Mouse (Mus musculus) myocyte (in vitro differentiated cells): ENCODE results near the gene Ppp1r21.

Experiments used
- CEBPB ChIP-seq: IDR thresholded peaks from 2 replicates; pipeline ENCODE4 v1.6.1; 2011; ENCODE audit warnings: mild to moderate bottlenecking, moderate library complexity; ENCODE audit not compliant: poor library complexity, insufficient read depth, severe bottlenecking
- E2F4 ChIP-seq: IDR thresholded peaks from one replicate; pipeline ENCODE4 v1.6.1; 2011; ENCODE audit warnings: mild to moderate bottlenecking, control low read depth, moderate library complexity; ENCODE audit not compliant: insufficient read depth
- MAX ChIP-seq: IDR thresholded peaks from one replicate; pipeline ENCODE4 v1.6.1; 2011; ENCODE audit warnings: low read depth, mild to moderate bottlenecking, control low read depth
- MYOD1 ChIP-seq, 3 experiments: IDR thresholded peaks; one replicate each; pipeline ENCODE4 v1.6.1; 2011; ENCODE audit warnings: control low read depth in 2 of 3, low read depth in 2 of 3, mild to moderate bottlenecking in 2 of 3, moderate library complexity in 1 of 3; ENCODE audit not compliant: insufficient read length in 2 of 3, control insufficient read depth in 1 of 3
- MYOG ChIP-seq, 3 experiments: IDR thresholded peaks; one replicate each; pipeline ENCODE4 v1.6.1; 2011; ENCODE audit warnings: control low read depth in 2 of 3, low read depth in 2 of 3, mild to moderate bottlenecking in 2 of 3; ENCODE audit not compliant: insufficient read length in 2 of 3, control insufficient read depth in 1 of 3, insufficient read depth in 1 of 3
- POLR2A ChIP-seq: IDR thresholded peaks from one replicate; pipeline ENCODE4 v1.6.1; 2011; ENCODE audit warnings: low read depth, mild to moderate bottlenecking, control low read depth, moderate library complexity; ENCODE audit not compliant: insufficient read length
- POLR2AphosphoS2 ChIP-seq: IDR thresholded peaks from one replicate; pipeline ENCODE4 v1.6.1; 2011; ENCODE audit warnings: low read depth, control low read depth; ENCODE audit not compliant: insufficient read length
- REST ChIP-seq: IDR thresholded peaks from one replicate; pipeline ENCODE4 v1.6.1; 2011; ENCODE audit warnings: mild to moderate bottlenecking, control low read depth, moderate library complexity; ENCODE audit not compliant: insufficient read depth, insufficient read length
- SRF ChIP-seq: IDR thresholded peaks from one replicate; pipeline ENCODE4 v1.6.1; 2011; ENCODE audit warnings: low read depth; ENCODE audit not compliant: control insufficient read depth, insufficient read length
- TCF12 ChIP-seq: IDR thresholded peaks from one replicate; pipeline ENCODE4 v1.6.1; 2011; ENCODE audit warnings: mild to moderate bottlenecking, control low read depth; ENCODE audit not compliant: poor library complexity, insufficient read depth, severe bottlenecking
- TCF3 ChIP-seq: IDR thresholded peaks from one replicate; pipeline ENCODE4 v1.6.1; 2011; ENCODE audit warnings: low read depth, control low read depth; ENCODE audit not compliant: insufficient read length
- USF1 ChIP-seq: IDR thresholded peaks from one replicate; pipeline ENCODE4 v1.6.1; 2011; ENCODE audit warnings: low read depth, mild to moderate bottlenecking, control low read depth, moderate library complexity

DNA sequence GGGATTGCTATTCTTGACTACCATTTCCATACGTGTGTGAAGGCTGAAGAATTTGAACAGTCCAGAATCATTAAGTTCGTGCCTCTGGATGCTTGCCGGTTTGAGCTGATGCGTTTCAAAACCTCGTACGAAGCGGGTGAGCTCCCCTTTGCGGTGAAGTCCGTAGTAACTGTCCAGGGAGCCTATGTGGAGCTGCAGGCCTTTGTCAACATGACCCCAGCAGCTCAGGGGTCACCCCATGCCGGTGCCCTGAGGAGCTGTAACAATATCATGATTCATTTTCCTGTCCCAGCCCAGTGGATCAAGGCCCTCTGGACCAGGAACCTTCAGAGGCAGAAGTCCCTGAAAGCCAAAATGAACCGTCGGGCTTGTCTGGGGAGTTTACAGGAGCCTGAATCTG, 106.7 kb downstream of the Ppp1r21 start:
- TF ChIP-seq POLR2AphosphoS2: no peak
- TF ChIP-seq POLR2A: no peak
- no peak for TF ChIP-seq MAX
- no peak for TF ChIP-seq REST
- no peak for TF ChIP-seq TCF3
- TF ChIP-seq MYOD1 (IDR thresholded peaks at IDR 0.05; ENCODE audit: control insufficient read depth in 1 of 3, insufficient read length in 2 of 3, low read depth in 2 of 3): no peak
- TF ChIP-seq E2F4: no peak
- TF ChIP-seq MYOG (IDR thresholded peaks at IDR 0.05; ENCODE audit: control insufficient read depth in 1 of 3, insufficient read depth in 1 of 3, insufficient read length in 2 of 3, low read depth in 2 of 3): no peak
- no peak for TF ChIP-seq USF1
- no peak for TF ChIP-seq TCF12
- TF ChIP-seq SRF: no peak
- TF ChIP-seq CEBPB: no peak
